Mouse (Mus musculus) left cerebral cortex, adult 18-20 months (tissue): ENCODE measurements around the gene Ifitm10. TPM values are rescaled to one million over a fixed set of nuclear protein-coding genes. Genes with fewer than 3 reads are reported as not detected.
"Not testable (repeated sequence)": the region's sequence is repeated elsewhere in the genome, so short reads cannot be mapped to it uniquely, and the experiment has no call there.

Experiments
- DNase-seq, 2 experiments: peaks; one replicate each; pipeline ENCODE4 v3.0.0; 2021 to 2022; ENCODE audit warnings: low spot score in 2 of 2, mixed read lengths in 1 of 2
- total RNA-seq, 2 experiments: library from RNA; stranded (reverse); gene quantifications; 2 replicates each; pipeline ENCODE4 v1.2.3; 2021

Gene Ifitm10
- total RNA-seq, 2 experiments from 2014 or later: 35.2 to 38.2 TPM

GRCm38 (mm10) chr7:142369820-142370219 is 3.7 kb downstream of the Ifitm10 start:
- no peak for DNase-seq

- DNase-seq: no peak
Measured at GRCm38 (mm10) chr7:142368856-142369255, 4.7 kb downstream of the Ifitm10 start.

- DNase-seq: no peak
Measured at GRCm38 (mm10) chr7:142363107-142363506, 10.4 kb downstream of the Ifitm10 start.

- no peak for DNase-seq
Measured at GRCm38 (mm10) chr7:142360743-142361142, 12.8 kb downstream of the Ifitm10 start.

GRCm38 (mm10) chr7:142359129-142359528 is 14.4 kb downstream of the Ifitm10 start:
- no peak for DNase-seq

GRCm38 (mm10) chr7:142357566-142357965 is 16.0 kb downstream of the Ifitm10 start:
- DNase-seq: no peak

- DNase-seq: no peak
Measured at GRCm38 (mm10) chr7:142354661-142355233, 18.8 kb downstream of the Ifitm10 start.

- DNase-seq: no peak
Measured at GRCm38 (mm10) chr7:142353854-142354253, 19.7 kb downstream of the Ifitm10 start.

- no peak for DNase-seq
Measured at GRCm38 (mm10) chr7:142351569-142351968, 22.0 kb downstream of the Ifitm10 start.

GRCm38 (mm10) chr7:142349308-142349961 is 24.1 kb downstream of the Ifitm10 start:
- peak; percentile 45 to 78 for DNase-seq

- DNase-seq: no peak
Measured at GRCm38 (mm10) chr7:142347542-142347941, 26.0 kb downstream of the Ifitm10 start.

- no peak for DNase-seq
Measured at GRCm38 (mm10) chr7:142342247-142342640, 31.3 kb downstream of the Ifitm10 start.

GRCm38 (mm10) chr7:142341564-142342246 is 31.8 kb downstream of the Ifitm10 start:
- no peak for DNase-seq

- no peak for DNase-seq
Measured at GRCm38 (mm10) chr7:142340269-142340970, 33.1 kb downstream of the Ifitm10 start.

- no peak for DNase-seq
Measured at GRCm38 (mm10) chr7:142335151-142335550, 38.4 kb downstream of the Ifitm10 start.

GRCm38 (mm10) chr7:142334246-142334645 is 39.3 kb downstream of the Ifitm10 start:
- peak; percentile 88 to 94 for DNase-seq

GRCm38 (mm10) chr7:142332741-142333140 is 40.8 kb downstream of the Ifitm10 start:
- DNase-seq: not testable (repeated sequence)

GRCm38 (mm10) chr7:142331281-142331680 is 42.3 kb downstream of the Ifitm10 start:
- DNase-seq: no peak

GRCm38 (mm10) chr7:142330271-142330724 is 43.3 kb downstream of the Ifitm10 start:
- DNase-seq: no peak

GRCm38 (mm10) chr7:142328507-142328906 is 45.0 kb downstream of the Ifitm10 start:
- DNase-seq: no peak

- DNase-seq: no peak
Measured at GRCm38 (mm10) chr7:142326714-142327445, 46.7 kb downstream of the Ifitm10 start.
